Mouse (Mus musculus) adrenal gland, adult (tissue): Measurements from ENCODE around the gene Nudc.
A peak's percentile ranks its signal among the peaks of the same experiment; 100 is the strongest.
"Not testable (repeated sequence)": the region's sequence is repeated elsewhere in the genome, so short reads cannot be mapped to it uniquely, and the experiment has no call there.

ENCODE experiments used
- DNase-seq, 2 experiments: peaks; one replicate each; pipeline ENCODE4 v3.0.0; 2022 to 2023; ENCODE audit warnings: low spot score in 1 of 2; ENCODE audit not compliant: inconsistent age in 2 of 2

Nudc gene

DNA sequence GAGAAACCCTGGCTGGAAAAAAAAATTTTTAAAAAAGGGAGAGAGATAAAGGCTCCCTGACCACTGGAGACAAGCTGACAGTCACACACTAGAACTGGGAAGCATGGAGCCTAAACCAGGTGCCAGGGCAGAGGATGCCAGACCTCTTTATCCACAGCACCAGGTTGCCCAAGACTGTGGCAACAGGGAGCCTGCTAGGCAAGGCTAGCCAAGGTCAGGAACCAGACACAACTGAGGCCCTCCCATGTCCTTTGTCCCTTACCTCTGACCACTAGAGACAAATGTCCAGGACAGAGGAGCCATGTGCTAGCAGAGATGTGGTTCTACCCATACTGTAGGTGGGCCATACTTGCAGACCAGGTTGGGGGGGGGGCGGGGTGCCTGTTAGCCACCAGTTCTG, 6.2 kb upstream of the Nudc start:
- DNase-seq, result peak in 1 of 2 experiments; percentile 53

GRCm38 (mm10) chr4:133536652-133537051, 9.1 kb downstream of the Nudc start:
- DNase-seq, result peak; percentile 84 to 89

GRCm38 (mm10) chr4:133536081-133536480, 9.7 kb downstream of the Nudc start:
- no peak for DNase-seq

DNA sequence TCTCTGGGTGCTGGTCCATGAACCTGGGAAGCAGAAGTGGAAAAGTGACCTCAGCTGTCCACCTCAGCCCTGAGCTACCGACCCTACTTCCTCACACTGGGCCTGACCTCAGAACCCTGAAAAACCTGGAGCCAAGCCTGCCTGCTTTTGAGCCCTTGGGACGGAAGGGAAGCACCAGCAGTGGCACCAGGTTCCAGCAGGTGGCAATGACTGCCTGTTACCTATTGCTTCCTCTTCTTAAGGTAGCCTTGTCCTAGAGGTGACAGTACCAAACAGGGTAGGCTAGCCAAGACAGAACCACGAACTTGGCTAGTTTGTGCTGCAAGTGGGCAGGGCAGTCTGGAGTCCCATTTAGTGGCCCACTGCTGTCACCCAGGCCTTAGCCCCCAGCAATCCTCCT, 13.0 kb downstream of the Nudc start:
- no peak for DNase-seq

GRCm38 (mm10) chr4:133527788-133528187, 18.0 kb downstream of the Nudc start:
- no peak for DNase-seq

DNA sequence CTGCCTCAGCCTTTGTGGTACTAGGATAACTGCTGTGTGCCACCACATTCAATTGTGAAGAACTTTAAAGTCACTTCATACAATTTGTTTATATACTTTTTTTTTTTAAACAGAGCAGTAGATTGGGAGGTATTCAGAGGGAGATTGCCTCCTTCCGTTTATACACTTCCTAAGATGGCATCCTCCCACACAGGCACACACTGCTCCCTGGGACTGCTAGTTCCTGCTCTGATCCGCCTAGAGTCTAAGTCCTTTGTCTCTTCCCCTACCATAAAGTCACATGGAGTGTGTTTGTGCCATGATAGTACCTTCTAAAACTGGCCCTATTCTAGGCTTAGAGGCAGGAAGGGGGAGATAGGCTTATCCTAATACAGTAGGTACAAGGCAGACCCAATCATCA, 24.3 kb downstream of the Nudc start:
- no peak for DNase-seq

GRCm38 (mm10) chr4:133519369-133519665, 26.5 kb downstream of the Nudc start:
- peak in 1 of 2 experiments; percentile 47 for DNase-seq

GRCm38 (mm10) chr4:133518601-133519368, 27.0 kb downstream of the Nudc start, which contains the start of gene Kdf1:
TSS of gene Kdf1 (plus strand) at chr4:133518963.
- no peak for DNase-seq

- peak; percentile 80 to 93 for DNase-seq
Measured at GRCm38 (mm10) chr4:133512972-133513371, 32.8 kb downstream of the Nudc start.

DNA sequence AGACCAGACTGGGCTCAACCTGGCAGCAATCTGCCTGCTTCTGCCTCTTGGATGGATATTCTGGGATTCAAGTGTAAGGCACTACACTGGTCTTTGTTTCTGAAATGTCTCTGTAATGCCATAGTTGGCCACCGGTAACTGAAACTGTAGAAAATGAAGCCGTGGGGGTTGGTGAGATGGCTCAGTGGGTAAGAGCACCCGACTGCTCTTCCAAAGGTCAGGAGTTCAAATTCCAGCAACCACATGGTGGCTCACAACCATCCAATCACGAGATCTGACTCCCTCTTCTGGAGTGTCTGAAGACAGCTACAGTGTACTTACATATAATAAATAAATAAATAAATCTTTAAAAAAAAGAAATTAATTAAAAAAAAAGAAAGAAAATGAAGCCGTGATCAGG, 33.3 kb downstream of the Nudc start:
- DNase-seq, result not testable (repeated sequence)

DNA sequence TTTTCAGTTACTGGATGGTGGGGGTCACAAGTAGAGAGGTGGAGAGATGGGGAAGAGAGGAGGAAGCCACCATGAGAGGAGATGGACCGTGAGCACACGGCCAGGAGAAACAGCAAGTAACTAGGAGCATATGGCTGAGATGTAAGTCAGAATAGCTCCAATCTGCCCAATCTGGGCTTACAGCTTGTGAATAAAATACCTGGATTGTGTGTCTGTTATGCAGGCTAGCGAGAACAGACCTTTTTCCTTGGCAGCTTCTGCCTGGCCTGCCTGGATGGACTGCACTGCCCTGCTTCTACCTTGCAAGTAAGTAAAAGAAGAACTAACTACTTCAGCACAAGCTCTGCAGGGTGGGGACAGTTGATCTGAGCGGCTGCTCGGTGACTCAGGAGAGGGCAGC, 34.7 kb downstream of the Nudc start:
- no peak for DNase-seq

- no peak for DNase-seq
Measured at GRCm38 (mm10) chr4:133508990-133509389, 36.8 kb downstream of the Nudc start.

GRCm38 (mm10) chr4:133506573-133506972, 39.2 kb downstream of the Nudc start:
- no peak for DNase-seq

DNA sequence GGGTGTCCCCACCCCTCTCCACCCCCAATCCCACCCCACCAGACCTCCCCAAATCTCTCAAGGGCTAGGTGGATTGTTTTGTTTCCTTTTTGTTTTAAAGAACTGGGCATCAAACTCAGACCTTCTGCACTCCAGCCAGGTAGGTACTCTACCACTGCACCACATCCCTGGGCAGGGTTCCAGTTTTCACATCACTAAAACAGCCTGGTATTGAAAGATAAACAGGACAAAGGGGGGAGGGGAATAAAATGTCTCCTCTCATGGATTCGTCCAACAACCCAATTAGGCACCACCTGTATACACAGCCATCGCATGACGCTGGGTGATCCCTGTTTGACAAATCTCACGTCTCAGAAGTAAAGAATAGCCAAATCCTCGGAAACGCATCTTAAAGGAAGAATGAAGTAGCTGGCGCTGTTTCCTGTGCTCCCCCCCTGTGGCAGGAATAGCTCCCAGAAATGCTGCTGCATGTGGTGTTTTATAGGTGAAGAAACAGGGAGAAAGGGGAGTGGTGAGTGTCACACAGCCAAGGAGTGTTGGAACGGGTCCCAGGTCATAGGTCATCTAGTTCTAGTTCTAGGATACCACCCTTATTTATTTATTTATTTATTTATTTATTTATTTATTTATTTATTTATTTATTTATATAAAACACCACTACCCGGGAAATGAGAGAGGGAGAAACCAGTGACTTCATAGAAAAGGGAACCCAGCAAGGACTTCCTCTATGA, 40.9 kb downstream of the Nudc start:
- DNase-seq, result no peak

DNA sequence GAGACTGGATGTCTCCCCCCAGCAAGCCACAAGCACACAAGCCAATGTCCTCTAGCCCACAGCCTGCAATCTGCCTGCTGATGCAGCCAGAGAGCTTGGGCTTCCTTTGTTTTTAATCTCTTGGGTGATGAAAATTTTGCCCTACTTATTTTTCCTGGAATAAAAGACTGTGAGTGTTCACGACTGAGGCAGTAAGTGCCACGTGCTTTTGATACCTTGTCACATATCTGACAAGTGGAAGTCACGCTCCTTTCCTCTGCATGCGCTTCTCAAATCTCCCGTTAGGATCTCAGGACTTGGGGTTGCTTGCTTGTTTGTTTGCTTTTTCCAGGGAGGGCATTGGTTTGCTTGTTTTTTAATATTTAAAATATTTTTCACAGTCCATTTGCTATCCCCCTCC, 41.5 kb downstream of the Nudc start:
- DNase-seq, result no peak

GRCm38 (mm10) chr4:133501514-133501913, 44.3 kb downstream of the Nudc start:
- no peak for DNase-seq

DNA sequence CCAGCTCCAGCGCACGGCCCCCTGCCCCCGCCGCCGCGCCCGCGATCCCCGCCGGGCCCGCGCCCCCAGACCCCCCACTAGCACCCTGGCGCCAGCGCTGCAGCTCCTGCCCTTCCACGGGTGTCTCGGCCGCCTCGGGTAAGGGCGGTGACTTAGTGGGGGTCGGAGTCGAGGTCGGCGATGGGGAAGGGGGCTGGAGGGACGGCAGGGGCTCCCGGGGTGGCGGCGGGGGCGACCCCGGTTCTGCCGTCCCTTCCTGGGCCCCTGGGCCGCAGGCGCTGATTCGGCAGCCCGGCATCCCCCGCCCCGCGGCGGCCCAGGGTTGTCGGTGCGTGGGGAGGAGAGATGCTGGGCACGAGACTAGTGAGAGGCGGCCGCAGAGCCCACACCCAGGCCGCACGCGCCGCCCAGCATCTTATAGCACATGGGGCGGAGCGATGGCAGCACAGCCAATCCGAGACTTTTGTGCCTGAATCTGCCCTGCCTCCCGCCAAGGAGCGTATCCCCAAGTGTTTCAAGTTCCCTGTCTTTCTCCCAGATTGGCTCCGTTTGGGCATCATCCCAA, 47.6 kb downstream of the Nudc start, which contains the start of gene Trnp1:
Trnp1 (minus strand) TSS at position 391 of the 565 bp plus-strand sequence.
- peak; percentile 69 to 79 for DNase-seq

GRCm38 (mm10) chr4:133497461-133498159, 48.2 kb downstream of the Nudc start:
- DNase-seq, result peak; percentile 44 to 60

- DNase-seq, result no peak
Measured at GRCm38 (mm10) chr4:133496738-133497445, 48.9 kb downstream of the Nudc start.

DNA sequence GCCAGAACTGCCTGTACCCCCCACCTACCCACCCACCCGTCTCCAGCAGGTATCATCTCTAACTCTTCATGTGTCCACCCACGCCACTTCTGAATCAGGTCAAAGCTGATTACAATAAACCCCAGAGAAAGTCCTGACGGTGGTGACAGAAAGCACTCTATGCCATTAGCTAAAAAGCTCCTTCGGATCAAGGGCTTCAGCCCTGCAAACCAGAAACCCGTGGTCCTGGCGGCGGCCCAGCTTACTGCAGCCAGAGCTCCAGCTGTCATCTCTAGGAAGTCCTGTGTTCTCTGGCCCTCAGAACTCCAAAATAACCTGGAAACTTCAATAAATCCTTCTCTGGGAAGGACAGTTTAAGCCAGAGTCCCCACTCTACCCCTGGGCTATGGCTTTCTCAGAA, 50.1 kb downstream of the Nudc start:
- peak; percentile 40 to 59 for DNase-seq

DNA sequence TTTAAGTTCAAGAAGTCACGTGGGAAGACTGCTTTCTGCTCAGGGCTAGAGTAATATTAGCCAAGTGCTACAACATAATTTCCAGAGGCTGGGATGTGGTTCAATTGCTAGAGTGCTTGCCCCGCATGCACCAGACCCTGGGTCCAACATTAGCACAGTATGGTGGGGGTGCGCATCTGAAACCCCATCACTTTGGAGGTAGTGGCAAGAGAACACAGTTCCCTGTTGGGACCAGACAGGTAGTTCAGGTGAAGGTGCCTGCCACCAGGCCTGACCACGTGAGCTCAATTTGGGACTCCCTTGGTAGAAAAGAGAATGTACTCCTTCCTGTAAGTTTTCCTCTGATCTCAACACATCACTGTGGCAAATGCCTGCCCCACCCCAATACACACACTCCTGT, 50.9 kb downstream of the Nudc start:
- no peak for DNase-seq
